Mouse (Mus musculus): ENCODE data around the gene Gm3159. TPM values are rescaled to one million over a fixed set of nuclear protein-coding genes. Genes with fewer than 3 reads are reported as not detected.
"Not testable (repeated sequence)": the region's sequence is repeated elsewhere in the genome, so short reads cannot be mapped to it uniquely, and the experiment has no call there.

The Gm3159 gene
- not detected in 2 replicates for total RNA-seq (2012; rRNA removed)
- not detected in 2 replicates for total RNA-seq (2014; rRNA removed)
- not detected in 2 replicates for polyA plus RNA-seq (2012; ENCODE audit: insufficient read length, low read depth)

DNA sequence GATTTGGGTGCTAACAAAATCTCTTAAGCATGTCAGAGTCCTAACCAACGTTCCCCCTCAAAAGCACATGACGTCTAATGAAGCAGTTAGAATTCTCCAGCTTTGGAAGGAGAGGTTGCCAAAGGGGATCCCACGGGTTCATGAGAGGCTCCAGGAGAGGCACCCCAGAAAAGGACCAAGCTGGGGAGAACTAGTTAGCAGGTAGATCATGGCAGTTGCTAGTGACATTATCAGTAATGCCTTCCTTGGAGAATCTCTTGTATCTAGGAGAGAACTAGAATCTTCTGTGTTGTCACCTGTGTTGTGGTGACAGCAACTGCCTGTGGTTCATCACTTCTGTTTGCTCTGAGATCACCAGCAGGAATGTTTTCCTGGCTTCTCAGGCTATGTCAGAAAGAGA is at the start of gene Gm3159:
Gene Gm3159, plus strand, starts transcription at position 301 of the 400 bp plus-strand sequence.
- H3K4me1 ChIP-seq (ENCODE audit: control insufficient read depth in 1 of 2, insufficient read depth in 2 of 2); H3K4me2 ChIP-seq (ENCODE audit: insufficient read depth, low read depth, poor library complexity, severe bottlenecking); dilution Hi-C loops (cut with MboI; ENCODE audit: extremely low pct_ligation_motif_present, extremely low pct_unique_long_range_greater_than_20kb, low sequenced_read_pairs); H3K9me3 ChIP-seq (replicated peaks; ENCODE audit: low read length); H3K9ac ChIP-seq (ENCODE audit: insufficient read depth, low read depth); H3K36me3 ChIP-seq (replicated peaks in 1 of 2; ENCODE audit: control insufficient read depth in 1 of 2, insufficient read depth in 1 of 2, low read length in 1 of 2); in situ Hi-C loops (cut with MboI; ENCODE audit: low pct_ligation_motif_present, low pct_unique_long_range_greater_than_20kb, low sequenced_read_pairs); H3K4me3 ChIP-seq (replicated peaks in 1 of 3; ENCODE audit: low read depth in 2 of 3, low read length in 2 of 3, poor library complexity in 1 of 3); DNase-seq (ENCODE audit: extremely low read depth); H3K27ac ChIP-seq (ENCODE audit: insufficient read depth, low read depth); H3K27me3 ChIP-seq (replicated peaks); H3K79me2 ChIP-seq (replicated peaks; ENCODE audit: control insufficient read depth, extremely low read depth, insufficient read depth, poor library complexity, severe bottlenecking): not testable (repeated sequence)

DNA sequence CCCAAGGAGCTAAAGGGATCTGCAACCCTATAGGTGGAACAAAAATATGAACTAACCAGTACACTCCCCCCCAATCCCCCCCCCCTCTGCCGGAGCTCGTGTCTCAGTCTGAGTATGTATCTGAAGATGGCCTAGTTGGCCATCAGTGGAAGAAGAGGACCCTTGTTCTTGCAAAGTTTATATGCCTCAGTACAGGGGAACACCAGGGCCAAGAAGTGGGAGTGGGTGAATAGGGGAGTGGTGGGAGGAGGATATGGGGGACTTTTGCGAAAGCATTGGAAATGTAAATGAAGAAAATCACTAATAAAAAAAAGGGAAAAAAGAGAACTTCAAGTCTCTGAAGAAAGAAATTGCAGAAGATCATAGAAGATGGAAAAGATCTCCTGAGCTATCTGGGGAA is 28.3 kb upstream of the Gm3159 start:
- H3K79me2 ChIP-seq (replicated peaks; ENCODE audit: control insufficient read depth, extremely low read depth, insufficient read depth, poor library complexity, severe bottlenecking); H3K4me2 ChIP-seq (ENCODE audit: insufficient read depth, low read depth, poor library complexity, severe bottlenecking); H3K27me3 ChIP-seq (replicated peaks); H3K9me3 ChIP-seq (replicated peaks; ENCODE audit: low read length); dilution Hi-C loops (cut with MboI; ENCODE audit: extremely low pct_ligation_motif_present, extremely low pct_unique_long_range_greater_than_20kb, low sequenced_read_pairs); H3K9ac ChIP-seq (ENCODE audit: insufficient read depth, low read depth); H3K4me1 ChIP-seq (ENCODE audit: control insufficient read depth in 1 of 2, insufficient read depth in 2 of 2); DNase-seq (ENCODE audit: extremely low read depth); H3K4me3 ChIP-seq (replicated peaks in 1 of 3; ENCODE audit: low read depth in 2 of 3, low read length in 2 of 3, poor library complexity in 1 of 3); in situ Hi-C loops (cut with MboI; ENCODE audit: low pct_ligation_motif_present, low pct_unique_long_range_greater_than_20kb, low sequenced_read_pairs); H3K36me3 ChIP-seq (replicated peaks in 1 of 2; ENCODE audit: control insufficient read depth in 1 of 2, insufficient read depth in 1 of 2, low read length in 1 of 2); H3K27ac ChIP-seq (ENCODE audit: insufficient read depth, low read depth): not testable (repeated sequence)

- in situ Hi-C loops (cut with MboI; ENCODE audit: low pct_ligation_motif_present, low pct_unique_long_range_greater_than_20kb, low sequenced_read_pairs); H3K4me2 ChIP-seq (ENCODE audit: insufficient read depth, low read depth, poor library complexity, severe bottlenecking); H3K27me3 ChIP-seq (replicated peaks); H3K9ac ChIP-seq (ENCODE audit: insufficient read depth, low read depth); H3K27ac ChIP-seq (ENCODE audit: insufficient read depth, low read depth); DNase-seq (ENCODE audit: extremely low read depth); H3K4me1 ChIP-seq (ENCODE audit: control insufficient read depth in 1 of 2, insufficient read depth in 2 of 2); H3K79me2 ChIP-seq (replicated peaks; ENCODE audit: control insufficient read depth, extremely low read depth, insufficient read depth, poor library complexity, severe bottlenecking); H3K4me3 ChIP-seq (replicated peaks in 1 of 3; ENCODE audit: low read depth in 2 of 3, low read length in 2 of 3, poor library complexity in 1 of 3); H3K36me3 ChIP-seq (replicated peaks in 1 of 2; ENCODE audit: control insufficient read depth in 1 of 2, insufficient read depth in 1 of 2, low read length in 1 of 2); dilution Hi-C loops (cut with MboI; ENCODE audit: extremely low pct_ligation_motif_present, extremely low pct_unique_long_range_greater_than_20kb, low sequenced_read_pairs); H3K9me3 ChIP-seq (replicated peaks; ENCODE audit: low read length): not testable (repeated sequence)
These were observed 27.6 kb upstream of the Gm3159 start for GRCm38 (mm10) chr14:4369691-4370090.

GRCm38 (mm10) chr14:4377871-4378270 is 19.5 kb upstream of the Gm3159 start:
- H3K4me2 ChIP-seq (ENCODE audit: insufficient read depth, low read depth, poor library complexity, severe bottlenecking); H3K27ac ChIP-seq (ENCODE audit: insufficient read depth, low read depth); H3K4me1 ChIP-seq (ENCODE audit: control insufficient read depth in 1 of 2, insufficient read depth in 2 of 2); H3K36me3 ChIP-seq (replicated peaks in 1 of 2; ENCODE audit: control insufficient read depth in 1 of 2, insufficient read depth in 1 of 2, low read length in 1 of 2); dilution Hi-C loops (cut with MboI; ENCODE audit: extremely low pct_ligation_motif_present, extremely low pct_unique_long_range_greater_than_20kb, low sequenced_read_pairs); H3K9ac ChIP-seq (ENCODE audit: insufficient read depth, low read depth); H3K4me3 ChIP-seq (replicated peaks in 1 of 3; ENCODE audit: low read depth in 2 of 3, low read length in 2 of 3, poor library complexity in 1 of 3); H3K9me3 ChIP-seq (replicated peaks; ENCODE audit: low read length); H3K79me2 ChIP-seq (replicated peaks; ENCODE audit: control insufficient read depth, extremely low read depth, insufficient read depth, poor library complexity, severe bottlenecking); H3K27me3 ChIP-seq (replicated peaks); in situ Hi-C loops (cut with MboI; ENCODE audit: low pct_ligation_motif_present, low pct_unique_long_range_greater_than_20kb, low sequenced_read_pairs); DNase-seq (ENCODE audit: extremely low read depth): not testable (repeated sequence)

- H3K9ac ChIP-seq (ENCODE audit: insufficient read depth, low read depth); DNase-seq (ENCODE audit: extremely low read depth); H3K27ac ChIP-seq (ENCODE audit: insufficient read depth, low read depth); H3K9me3 ChIP-seq (replicated peaks; ENCODE audit: low read length); H3K36me3 ChIP-seq (replicated peaks in 1 of 2; ENCODE audit: control insufficient read depth in 1 of 2, insufficient read depth in 1 of 2, low read length in 1 of 2); dilution Hi-C loops (cut with MboI; ENCODE audit: extremely low pct_ligation_motif_present, extremely low pct_unique_long_range_greater_than_20kb, low sequenced_read_pairs); H3K27me3 ChIP-seq (replicated peaks); H3K4me1 ChIP-seq (ENCODE audit: control insufficient read depth in 1 of 2, insufficient read depth in 2 of 2); H3K79me2 ChIP-seq (replicated peaks; ENCODE audit: control insufficient read depth, extremely low read depth, insufficient read depth, poor library complexity, severe bottlenecking); in situ Hi-C loops (cut with MboI; ENCODE audit: low pct_ligation_motif_present, low pct_unique_long_range_greater_than_20kb, low sequenced_read_pairs); H3K4me2 ChIP-seq (ENCODE audit: insufficient read depth, low read depth, poor library complexity, severe bottlenecking); H3K4me3 ChIP-seq (replicated peaks in 1 of 3; ENCODE audit: low read depth in 2 of 3, low read length in 2 of 3, poor library complexity in 1 of 3): not testable (repeated sequence)
These were observed 11.7 kb upstream of the Gm3159 start for GRCm38 (mm10) chr14:4385606-4386005.

DNA sequence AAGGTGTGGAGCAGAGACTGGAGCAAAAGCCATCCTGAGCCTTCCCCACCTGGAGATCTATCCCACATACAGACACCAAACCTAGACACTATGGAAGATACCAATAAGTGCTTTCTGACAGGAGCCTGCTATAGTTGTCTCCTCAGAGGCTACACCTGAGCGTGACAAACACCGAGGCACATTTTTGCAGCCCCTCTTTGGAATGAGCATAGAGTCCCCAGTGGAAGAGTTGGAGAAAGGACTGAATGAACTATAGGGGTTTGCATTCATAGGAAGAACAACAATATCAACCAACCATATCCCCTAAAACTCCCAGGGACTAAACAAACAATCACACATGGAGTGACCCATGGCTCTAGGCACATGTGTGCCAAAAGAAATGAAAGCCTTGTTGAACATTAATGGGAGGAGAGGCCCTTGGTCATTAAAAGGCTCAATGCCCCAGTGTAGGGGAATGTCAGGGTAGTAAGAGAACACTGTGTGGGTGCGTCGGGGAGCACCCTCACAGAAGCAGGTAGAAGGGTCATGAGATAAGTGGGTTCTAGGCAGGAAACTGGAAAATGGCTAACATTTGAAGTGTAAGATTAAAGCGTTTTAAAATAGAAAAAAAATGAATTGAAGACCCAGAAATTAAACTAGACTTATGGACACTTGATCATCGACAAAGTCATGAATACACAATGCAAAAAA is 4.3 kb upstream of the Gm3159 start:
- H3K36me3 ChIP-seq (replicated peaks in 1 of 2; ENCODE audit: control insufficient read depth in 1 of 2, insufficient read depth in 1 of 2, low read length in 1 of 2); in situ Hi-C loops (cut with MboI; ENCODE audit: low pct_ligation_motif_present, low pct_unique_long_range_greater_than_20kb, low sequenced_read_pairs); H3K4me2 ChIP-seq (ENCODE audit: insufficient read depth, low read depth, poor library complexity, severe bottlenecking); DNase-seq (ENCODE audit: extremely low read depth); H3K27ac ChIP-seq (ENCODE audit: insufficient read depth, low read depth); H3K4me3 ChIP-seq (replicated peaks in 1 of 3; ENCODE audit: low read depth in 2 of 3, low read length in 2 of 3, poor library complexity in 1 of 3); H3K79me2 ChIP-seq (replicated peaks; ENCODE audit: control insufficient read depth, extremely low read depth, insufficient read depth, poor library complexity, severe bottlenecking); dilution Hi-C loops (cut with MboI; ENCODE audit: extremely low pct_ligation_motif_present, extremely low pct_unique_long_range_greater_than_20kb, low sequenced_read_pairs); H3K27me3 ChIP-seq (replicated peaks); H3K9me3 ChIP-seq (replicated peaks; ENCODE audit: low read length); H3K9ac ChIP-seq (ENCODE audit: insufficient read depth, low read depth); H3K4me1 ChIP-seq (ENCODE audit: control insufficient read depth in 1 of 2, insufficient read depth in 2 of 2): not testable (repeated sequence)
